Mouse (Mus musculus) skeletal muscle tissue, adult 2 months (tissue): ENCODE results near the gene Hist2h2ac.
"Not testable (repeated sequence)": the region's sequence is repeated elsewhere in the genome, so short reads cannot be mapped to it uniquely, and the experiment has no call there.

ENCODE experiments used
- DNase-seq: peaks from one replicate; pipeline ENCODE4 v3.0.0-alpha.2; 2012; ENCODE audit warnings: low read depth, low spot score

The Hist2h2ac gene

GRCm38 (mm10) chr3:96230404-96230803, 9.7 kb upstream of the Hist2h2ac start:
- DNase-seq, result no peak

- DNase-seq, result no peak
Observed at GRCm38 (mm10) chr3:96228828-96229227, 8.1 kb upstream of the Hist2h2ac start.

GRCm38 (mm10) chr3:96226695-96227648, 6.3 kb upstream of the Hist2h2ac start:
- peak; percentile 49 for DNase-seq

- no peak for DNase-seq
Observed at GRCm38 (mm10) chr3:96225421-96225820, 4.7 kb upstream of the Hist2h2ac start.

GRCm38 (mm10) chr3:96222774-96223173, 2.1 kb upstream of the Hist2h2ac start:
- no peak for DNase-seq

- DNase-seq, result no peak
Observed at GRCm38 (mm10) chr3:96221640-96222038, 959 bp upstream of the Hist2h2ac start.

- not testable (repeated sequence) for DNase-seq
Observed at GRCm38 (mm10) chr3:96220131-96220764, 432 bp downstream of the Hist2h2ac start.

- peak; percentile 90 for DNase-seq
Observed at GRCm38 (mm10) chr3:96219661-96220130, 984 bp downstream of the Hist2h2ac start, which contains the start of the genes Bola1 and Hist2h2ab. Gene Bola1, minus strand, starts transcription at chr3:96219709. Gene Hist2h2ab, plus strand, starts transcription at chr3:96219865.

- DNase-seq, result peak; percentile 40
Observed at GRCm38 (mm10) chr3:96219191-96219641, 1.5 kb downstream of the Hist2h2ac start.

GRCm38 (mm10) chr3:96209242-96209641, 11.4 kb downstream of the Hist2h2ac start:
- DNase-seq, result no peak

GRCm38 (mm10) chr3:96207819-96208218, 12.9 kb downstream of the Hist2h2ac start:
- no peak for DNase-seq

- DNase-seq, result no peak
Observed at GRCm38 (mm10) chr3:96199731-96200130, 20.9 kb downstream of the Hist2h2ac start.

GRCm38 (mm10) chr3:96198601-96199251, 22.0 kb downstream of the Hist2h2ac start:
- DNase-seq, result not testable (repeated sequence)

GRCm38 (mm10) chr3:96198181-96198580, 22.5 kb downstream of the Hist2h2ac start:
- no peak for DNase-seq

GRCm38 (mm10) chr3:96197129-96197749, 23.4 kb downstream of the Hist2h2ac start:
- DNase-seq, result peak; percentile 83

GRCm38 (mm10) chr3:96196437-96197128, 24.1 kb downstream of the Hist2h2ac start:
- DNase-seq, result no peak

- DNase-seq, result no peak
Observed at GRCm38 (mm10) chr3:96195616-96196313, 24.9 kb downstream of the Hist2h2ac start.

GRCm38 (mm10) chr3:96194966-96195365, 25.7 kb downstream of the Hist2h2ac start:
- DNase-seq, result no peak

- DNase-seq, result no peak
Observed at GRCm38 (mm10) chr3:96192977-96193376, 27.7 kb downstream of the Hist2h2ac start.

- no peak for DNase-seq
Observed at GRCm38 (mm10) chr3:96182382-96182776, 38.3 kb downstream of the Hist2h2ac start.
